ENCODE assay signal across 8 mouse cellular contexts in the genomic region with DNA sequence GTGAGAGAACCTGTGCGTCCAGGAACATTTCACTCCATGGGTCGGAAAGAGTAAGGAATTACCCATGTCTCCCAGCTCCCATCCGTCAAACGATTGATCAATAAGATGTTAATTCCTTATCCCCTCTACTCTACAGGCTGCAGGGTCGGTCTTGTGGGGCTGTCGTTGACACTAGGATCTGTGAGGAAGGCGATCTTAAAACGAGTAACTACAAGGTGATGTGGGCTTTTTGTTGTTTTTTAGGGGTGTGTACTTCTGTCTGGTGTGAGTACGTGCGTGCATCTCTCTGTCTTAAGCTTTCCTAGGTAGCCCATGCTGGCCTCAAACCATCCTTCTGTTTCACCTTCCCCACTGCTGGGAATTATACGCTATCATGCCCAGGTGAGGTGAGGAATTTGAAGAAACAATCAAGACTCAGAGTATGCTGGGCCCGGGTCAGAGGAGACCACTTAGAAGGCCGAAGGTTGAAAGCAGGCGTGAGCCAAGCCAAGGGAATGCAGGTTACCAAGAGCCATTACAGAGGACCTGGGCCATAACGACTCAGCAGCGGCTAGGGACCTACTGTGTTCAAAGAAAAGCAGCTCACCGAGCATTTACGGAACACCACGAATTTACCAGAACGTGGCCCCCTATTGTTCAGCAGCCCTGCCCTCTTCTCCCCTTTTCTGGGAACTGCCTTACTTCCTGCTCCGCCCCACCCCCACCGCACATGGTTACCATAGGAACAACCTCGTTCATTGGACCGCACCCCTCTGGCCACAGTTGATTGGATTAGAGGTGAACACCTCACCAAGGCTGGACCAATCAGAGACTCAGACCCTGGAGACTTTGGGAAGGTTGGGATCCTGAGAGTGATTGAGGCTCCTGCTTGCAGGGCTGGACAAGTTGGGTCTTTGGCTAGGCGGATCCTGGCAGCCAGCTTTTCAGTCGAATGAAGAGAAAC. TPM values are rescaled to one million over a fixed set of nuclear protein-coding genes. Genes with fewer than 3 reads are reported as not detected.
A peak's percentile ranks its signal among the peaks of the same experiment; 100 is the strongest.
DNase-seq lines count a peak whose midpoint lies in the region; ATAC-seq lines count a peak whose summit lies in the region.

No protein-coding gene starts in this region.

- H3K9ac ChIP-seq in forebrain, embryonic 11.5 days (ENCODE audit: low read length) = peak overlapping the region; percentile 44; the same call in 1 of the 2 replicates
- peak overlapping the region; percentile 37; the same call in 1 of the 2 replicates for H3K9ac ChIP-seq in hindbrain, embryonic 16.5 days (ENCODE audit: low read depth, low read length)

- WGBS in forebrain, embryonic 11.5 days = 35% methylated on average over 26 of the region's 26 CpGs
- 29% methylated on average over 26 of the region's 26 CpGs for WGBS in hindbrain, embryonic 16.5 days

- peak; percentile 93 for ATAC-seq in cerebellum, adult (ENCODE audit: insufficient number of reproducible peaks, low FRiP score, low TSS enrichment)
- ATAC-seq in forebrain, embryonic 11.5 days (replicated peaks; ENCODE audit: low FRiP score) = peak; percentile 99
- ATAC-seq in hindbrain, embryonic 16.5 days = peak; percentile 98

- no peaks in the 10 kb centered on the region for H3K9me3 ChIP-seq in forebrain, embryonic 11.5 days (ENCODE audit: control insufficient read depth, low read length)
- H3K9me3 ChIP-seq in hindbrain, embryonic 16.5 days (ENCODE audit: control insufficient read depth, low read length) = no peaks in the 10 kb centered on the region

- H3K4me1 ChIP-seq in forebrain, embryonic 11.5 days (replicated peaks; ENCODE audit: control insufficient read depth, insufficient read depth, low read length) = peaks cover 19% of the 10 kb centered on the region
- peaks cover 15% of the 10 kb centered on the region for H3K4me1 ChIP-seq in hindbrain, embryonic 16.5 days (ENCODE audit: control insufficient read depth, insufficient read depth, low read depth, low read length)

- no peaks in the 10 kb centered on the region for H3K36me3 ChIP-seq in forebrain, embryonic 11.5 days (ENCODE audit: control insufficient read depth, insufficient read depth, low read length)
- H3K36me3 ChIP-seq in hindbrain, embryonic 16.5 days (ENCODE audit: control insufficient read depth, insufficient read depth, low read length) = no peaks in the 10 kb centered on the region

- peak overlapping the region; percentile 16; the same call in 1 of the 2 replicates for H3K4me3 ChIP-seq in forebrain, embryonic 11.5 days (ENCODE audit: low read depth, low read length)
- peak overlapping the region; percentile 26 for H3K4me3 ChIP-seq in hindbrain, embryonic 16.5 days (ENCODE audit: low read length)

- peak; percentile 46 for DNase-seq in adrenal gland, adult 2 months
- DNase-seq in adrenal gland, adult 8-10 months = no peak
- DNase-seq in forebrain, embryonic 11.5 days (ENCODE audit: low spot score) = peak; percentile 92
- DNase-seq in left cerebral cortex, adult 11 months (ENCODE audit: low spot score) = peak; percentile 55
- DNase-seq in lung, postnatal 25 days (ENCODE audit: low spot score) = peak; percentile 76
- DNase-seq in right cerebral cortex, adult 2 months (ENCODE audit: low spot score in 2 of 2) = peak; percentile 63 to 67

- no peaks in the 10 kb centered on the region for H3K27me3 ChIP-seq in forebrain, embryonic 11.5 days (ENCODE audit: control insufficient read depth, insufficient read depth, low read length)
- no peaks in the 10 kb centered on the region for H3K27me3 ChIP-seq in hindbrain, embryonic 16.5 days (replicated peaks; ENCODE audit: control insufficient read depth, insufficient read depth, low read length)

- H3K27ac ChIP-seq in forebrain, embryonic 11.5 days (ENCODE audit: low read depth, low read length) = peak overlapping the region; percentile 95
- peak overlapping the region; percentile 73 for H3K27ac ChIP-seq in hindbrain, embryonic 16.5 days (ENCODE audit: low read depth, low read length)

- peak overlapping the region; percentile 41 for H3K4me2 ChIP-seq in forebrain, embryonic 11.5 days (ENCODE audit: low read depth, low read length, severe bottlenecking)
- H3K4me2 ChIP-seq in hindbrain, embryonic 16.5 days (ENCODE audit: low read length) = peak overlapping the region; percentile 45

RNA-seq across cellular contexts. Expression of a gene that starts 13.3 kb away (rescaled TPM):
- total RNA-seq in adrenal gland, adult 2 months (2021) = 1 to 10 TPM; 3.7 to 7.9 TPM
- 0.56 and 0.81 TPM in 2 replicates for polyA plus RNA-seq in adrenal gland, adult 2 months (2012; rRNA removed)
- 10 to 100 TPM in 3 of 4 experiments, 1 to 10 TPM in 1; 8.2 to 13.6 (median 11.5) TPM for total RNA-seq in adrenal gland, adult 8-10 months (2022)
- 31.9 and 34.4 TPM in 2 replicates for polyA plus RNA-seq in forebrain, embryonic 11.5 days (2014; fragmentation: Nextera tagmentation; extraction: Ambion mirVana)
- polyA plus RNA-seq in hindbrain, embryonic 16.5 days (2015; fragmentation: Nextera tagmentation; extraction: Ambion mirVana) = 72.4 and 81.3 TPM in 2 replicates

RNA-seq across cellular contexts. Expression of a gene that starts 13.4 kb away (rescaled TPM):
- total RNA-seq in adrenal gland, adult 2 months (2021) = 1 to 10 TPM; 7.5 to 8.5 TPM
- 3.4 TPM in 2 replicates for polyA plus RNA-seq in adrenal gland, adult 2 months (2012; rRNA removed)
- total RNA-seq in adrenal gland, adult 8-10 months (2022) = 1 to 10 TPM; 7.2 to 8.8 (median 7.7) TPM
- polyA plus RNA-seq in forebrain, embryonic 11.5 days (2014; fragmentation: Nextera tagmentation; extraction: Ambion mirVana) = 12.7 and 14.0 TPM in 2 replicates
- polyA plus RNA-seq in hindbrain, embryonic 16.5 days (2015; fragmentation: Nextera tagmentation; extraction: Ambion mirVana) = 9.9 and 11.8 TPM in 2 replicates

RNA-seq across cellular contexts. Expression of a gene that starts 25.4 kb away (rescaled TPM):
- 10 to 100 TPM; 54.9 to 99.2 TPM for total RNA-seq in adrenal gland, adult 2 months (2021)
- 50.8 and 70.9 TPM in 2 replicates for polyA plus RNA-seq in adrenal gland, adult 2 months (2012; rRNA removed)
- total RNA-seq in adrenal gland, adult 8-10 months (2022) = 100 to 1,000 TPM in 2 of 4 experiments, 10 to 100 TPM in 2; 49.2 to 139 (median 86.7) TPM
- polyA plus RNA-seq in forebrain, embryonic 11.5 days (2014; fragmentation: Nextera tagmentation; extraction: Ambion mirVana) = 19.6 and 21.5 TPM in 2 replicates
- polyA plus RNA-seq in hindbrain, embryonic 16.5 days (2015; fragmentation: Nextera tagmentation; extraction: Ambion mirVana) = 41.2 and 42.5 TPM in 2 replicates

RNA-seq across cellular contexts. Expression of a gene that starts 27.4 kb away (rescaled TPM):
- total RNA-seq in adrenal gland, adult 2 months (2021) = not detected
- polyA plus RNA-seq in adrenal gland, adult 2 months (2012; rRNA removed) = not detected in 2 replicates
- not detected for total RNA-seq in adrenal gland, adult 8-10 months (2022)
- not detected in 2 replicates for polyA plus RNA-seq in forebrain, embryonic 11.5 days (2014; fragmentation: Nextera tagmentation; extraction: Ambion mirVana)
- polyA plus RNA-seq in hindbrain, embryonic 16.5 days (2015; fragmentation: Nextera tagmentation; extraction: Ambion mirVana) = not detected in 2 replicates

RNA-seq across cellular contexts. Expression of a gene that starts 27.5 kb away (rescaled TPM):
- 10 to 100 TPM; 11.6 to 11.7 TPM for total RNA-seq in adrenal gland, adult 2 months (2021)
- 8.7 and 12.7 TPM in 2 replicates for polyA plus RNA-seq in adrenal gland, adult 2 months (2012; rRNA removed)
- 10 to 100 TPM; 12.1 to 16.5 (median 14.6) TPM for total RNA-seq in adrenal gland, adult 8-10 months (2022)
- 45.9 and 46.0 TPM in 2 replicates for polyA plus RNA-seq in forebrain, embryonic 11.5 days (2014; fragmentation: Nextera tagmentation; extraction: Ambion mirVana)
- 38.7 and 45.2 TPM in 2 replicates for polyA plus RNA-seq in hindbrain, embryonic 16.5 days (2015; fragmentation: Nextera tagmentation; extraction: Ambion mirVana)

Comparison
In these comparisons a context has a peak if more than half of its experiments do, and no peak if none do; other contexts are left out.
1. RNA of a gene that starts 13.3 kb away (polyA plus RNA-seq): 72.4 to 81.3 TPM in hindbrain, embryonic 16.5 days and 31.9 to 34.4 TPM in forebrain, embryonic 11.5 days; 0.56 to 0.81 TPM in adrenal gland, adult 2 months; every median in the first group is over 10 times any median in the second.
2. Peak in every context shown above with its lines, with median percentiles within 50 percentile points of each other: ATAC-seq.